ENCODE assay signal across 8 mouse cellular contexts in the genomic region with DNA sequence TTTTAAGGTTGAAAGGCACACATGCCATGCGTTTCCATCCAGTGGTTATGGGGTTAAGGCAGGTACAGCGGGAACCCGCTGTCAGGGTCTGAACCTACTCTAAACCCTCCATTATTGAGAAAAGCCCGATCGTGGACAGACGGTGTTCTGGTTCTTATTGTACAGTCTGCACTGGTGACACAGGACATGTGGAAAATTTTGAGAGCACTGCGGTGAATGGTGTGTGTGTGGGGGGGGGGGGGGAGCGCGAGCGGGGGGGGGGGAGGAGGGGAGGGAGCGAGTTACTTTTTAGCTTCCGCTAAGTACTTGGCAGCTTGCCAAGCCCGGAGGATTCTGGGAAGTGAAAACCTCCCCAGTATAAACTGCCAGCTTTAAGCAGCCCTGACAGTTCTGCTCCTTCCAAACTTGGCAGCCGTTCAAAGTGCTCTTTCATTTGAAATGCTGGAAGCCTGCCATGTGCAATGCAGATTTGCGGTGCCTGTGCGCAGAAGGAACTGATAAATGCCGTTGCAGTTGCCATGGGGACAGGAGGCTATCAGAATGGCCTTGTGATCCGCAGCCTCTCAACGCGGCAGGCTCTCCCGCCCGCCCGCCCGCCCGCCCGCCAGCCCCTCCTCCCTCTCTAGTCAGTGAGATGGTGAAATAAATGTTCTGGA. TPM values are rescaled to one million over a fixed set of nuclear protein-coding genes. Genes with fewer than 3 reads are reported as not detected.
DNase-seq lines count a peak whose midpoint lies in the region; ATAC-seq and TF ChIP-seq lines count a peak whose summit lies in the region.

No protein-coding gene starts in this region.

- peaks cover 18% of the 10 kb centered on the region for H3K27me3 ChIP-seq in hindbrain, embryonic 10.5 days (ENCODE audit: insufficient read depth, poor library complexity, severe bottlenecking)
- H3K27me3 ChIP-seq in lung, embryonic 15.5 days, result no peaks in the 10 kb centered on the region

- H3K4me3 ChIP-seq in hindbrain, embryonic 10.5 days, result peak overlapping the region; percentile 57
- peak overlapping the region; percentile 30 for H3K4me3 ChIP-seq in lung, embryonic 15.5 days
- peak overlapping the region; percentile 41 for H3K4me3 ChIP-seq in olfactory bulb, adult 2 months (ENCODE audit: insufficient read depth, low read depth, low read length)

- H3K27ac ChIP-seq in hindbrain, embryonic 10.5 days, result peak overlapping the region; percentile 94
- H3K27ac ChIP-seq in lung, embryonic 15.5 days, result peak overlapping the region; percentile 99
- H3K27ac ChIP-seq in olfactory bulb, adult 2 months (ENCODE audit: insufficient read depth, low read depth, low read length), result peak overlapping the region; percentile 97

- ATAC-seq in frontal cortex, adult (ENCODE audit: low TSS enrichment), result peak; percentile 35
- ATAC-seq in lung, embryonic 15.5 days (ENCODE audit: borderline replicate concordance, extremely low read depth, low FRiP score, low TSS enrichment), result peak; percentile 86

- under 1% methylated on average over 23 of the region's 26 CpGs for WGBS in hindbrain, embryonic 10.5 days
- WGBS in lung, embryonic 15.5 days, result under 1% methylated on average over 23 of the region's 26 CpGs
- WGBS in olfactory bulb, adult 2 months, result under 1% methylated on average over 23 of the region's 26 CpGs

- peak overlapping the region; percentile 74 for H3K4me2 ChIP-seq in lung, embryonic 15.5 days

- H3K36me3 ChIP-seq in hindbrain, embryonic 10.5 days, result no peaks in the 10 kb centered on the region
- no peaks in the 10 kb centered on the region for H3K36me3 ChIP-seq in lung, embryonic 15.5 days

- peak overlapping the region; percentile 39 for H3K9ac ChIP-seq in lung, embryonic 15.5 days

- TF ChIP-seq CTCF in olfactory bulb, adult 2 months (IDR thresholded peaks at IDR 0.05; ENCODE audit: insufficient read depth, low read depth, low read length), result no peak

- peak; percentile 98 for DNase-seq in MN1 (ENCODE audit: low spot score)
- peak; percentile 98 for DNase-seq in cerebellum, adult 9-10 months
- peak; percentile 94 for DNase-seq in hindbrain, embryonic 10.5 days (ENCODE audit: low spot score)
- DNase-seq in layer of hippocampus, adult 9-10 months (ENCODE audit: low spot score), result peak; percentile 99
- DNase-seq in thymus, adult 18-20 months, result peak; percentile 91 to 96

- H3K9me3 ChIP-seq in hindbrain, embryonic 10.5 days, result no peaks in the 10 kb centered on the region
- H3K9me3 ChIP-seq in lung, embryonic 15.5 days, result no peaks in the 10 kb centered on the region

- TF ChIP-seq POLR2A in olfactory bulb, adult 2 months (IDR thresholded peaks at IDR 0.05; ENCODE audit: insufficient read depth, low read depth, low read length), result no peak

- H3K4me1 ChIP-seq in hindbrain, embryonic 10.5 days (replicated peaks), result peaks cover 99% of the 10 kb centered on the region
- peaks cover 95% of the 10 kb centered on the region for H3K4me1 ChIP-seq in lung, embryonic 15.5 days
- H3K4me1 ChIP-seq in olfactory bulb, adult 2 months (ENCODE audit: control insufficient read depth, insufficient read depth, low read length), result peaks cover 61% of the 10 kb centered on the region

RNA-seq across cellular contexts. Expression of gene Irf2bpl, which starts 9.7 kb away (rescaled TPM):
- 20.3 and 34.2 TPM in 2 replicates for polyA plus RNA-seq in hindbrain, embryonic 10.5 days (2016; fragmentation: Nextera tagmentation; extraction: Ambion mirVana)
- polyA plus RNA-seq in lung, embryonic 15.5 days (2015; fragmentation: Nextera tagmentation; extraction: Ambion mirVana), result 49.4 and 50.0 TPM in 2 replicates
- not detected in 2 replicates for polyA plus RNA-seq in olfactory bulb, adult 2 months (2012; ENCODE audit: insufficient read depth, insufficient read length, low replicate concordance, missing spikeins)

RNA-seq across cellular contexts. Expression of gene Cipc, which starts 52.5 kb away (rescaled TPM):
- polyA plus RNA-seq in hindbrain, embryonic 10.5 days (2016; fragmentation: Nextera tagmentation; extraction: Ambion mirVana), result 33.9 and 35.2 TPM in 2 replicates
- 18.0 and 19.2 TPM in 2 replicates for polyA plus RNA-seq in lung, embryonic 15.5 days (2015; fragmentation: Nextera tagmentation; extraction: Ambion mirVana)
- 112 TPM in 1 of 2 replicates, not detected in the other for polyA plus RNA-seq in olfactory bulb, adult 2 months (2012; ENCODE audit: insufficient read depth, insufficient read length, low replicate concordance, missing spikeins)

Comparison
In these comparisons a context has a peak if more than half of its experiments do, and no peak if none do; other contexts are left out.
1. Peak in every context shown above with its lines: DNase-seq, ATAC-seq, H3K4me3 ChIP-seq and H3K27ac ChIP-seq.
2. RNA of gene Irf2bpl, which starts 9.7 kb away (polyA plus RNA-seq): 49.4 to 50.0 TPM in lung, embryonic 15.5 days and 20.3 to 34.2 TPM in hindbrain, embryonic 10.5 days; not detected in olfactory bulb, adult 2 months; every median in the first group is over 10 times any median in the second.